In genomic region chr6:118179316-118180084, GRCm38 (mm10) we compare ENCODE assay signal across 8 mouse cellular contexts. TPM values are rescaled to one million over a fixed set of nuclear protein-coding genes. Genes with fewer than 3 reads are reported as not detected.
A peak's percentile ranks its signal among the peaks of the same experiment; 100 is the strongest.
DNase-seq lines count a peak whose midpoint lies in the region; ATAC-seq and TF ChIP-seq lines count a peak whose summit lies in the region.

No protein-coding gene starts in this region.

- peak; percentile 71 for DNase-seq in c-Kit-positive CD71-negative TER-119-negative erythroid progenitor cells, embryonic 14.5 days (ENCODE audit: low read depth)
- peak; percentile 84 for DNase-seq in forebrain, embryonic 11.5 days (ENCODE audit: low spot score)
- peak; percentile 83 for DNase-seq in kidney, postnatal 14 days
- peak; percentile 68 for DNase-seq in neural tube, embryonic 10.5 days (ENCODE audit: extremely low spot score, low spot score)

- no peaks in the 10 kb centered on the region for H3K9me3 ChIP-seq in E14TG2a.4 (ENCODE audit: low read length)
- no peaks in the 10 kb centered on the region for H3K9me3 ChIP-seq in forebrain, embryonic 11.5 days (ENCODE audit: control insufficient read depth, low read length)
- no peaks in the 10 kb centered on the region for H3K9me3 ChIP-seq in heart, embryonic 16.5 days (replicated peaks; ENCODE audit: control insufficient read depth, low read length)
- H3K9me3 ChIP-seq in liver, embryonic 12.5 days (replicated peaks) = no peaks in the 10 kb centered on the region
- H3K9me3 ChIP-seq in stomach, embryonic 14.5 days (ENCODE audit: control insufficient read depth, low read depth, low read length) = no peaks in the 10 kb centered on the region

- peak; percentile 85 for ATAC-seq in forebrain, embryonic 11.5 days (replicated peaks; ENCODE audit: low FRiP score)
- peak; percentile 80; the same call in 1 of the 2 replicates for ATAC-seq in heart, embryonic 16.5 days (replicated peaks; ENCODE audit: extremely low read depth, insufficient read depth, low FRiP score)
- ATAC-seq in liver, embryonic 12.5 days = peak; percentile 67
- peak; percentile 74 for ATAC-seq in stomach, embryonic 14.5 days (ENCODE audit: insufficient number of reproducible peaks, insufficient read depth, low FRiP score, low read depth)

- H3K4me1 ChIP-seq in E14TG2a.4 (replicated peaks; ENCODE audit: low read depth, low read length) = peaks cover 11% of the 10 kb centered on the region; the same call in 1 of the 2 replicates
- H3K4me1 ChIP-seq in forebrain, embryonic 11.5 days (replicated peaks; ENCODE audit: control insufficient read depth, insufficient read depth, low read length) = no peaks in the 10 kb centered on the region
- H3K4me1 ChIP-seq in heart, embryonic 16.5 days (ENCODE audit: control insufficient read depth, insufficient read depth, low read length) = peaks cover 3% of the 10 kb centered on the region; the same call in 1 of the 2 replicates
- H3K4me1 ChIP-seq in liver, embryonic 12.5 days = no peaks in the 10 kb centered on the region
- no peaks in the 10 kb centered on the region; the same call in 1 of the 2 replicates for H3K4me1 ChIP-seq in stomach, embryonic 14.5 days (ENCODE audit: control insufficient read depth, insufficient read depth, low read length)

- 61% methylated on average over 13 of the region's 13 CpGs for WGBS in forebrain, embryonic 11.5 days
- WGBS in heart, embryonic 16.5 days = 53% methylated on average over 13 of the region's 13 CpGs
- 55% methylated on average over 13 of the region's 13 CpGs for WGBS in liver, embryonic 12.5 days (ENCODE audit: insufficient replicate concordance)
- WGBS in stomach, embryonic 14.5 days = 62% methylated on average over 13 of the region's 13 CpGs

- no peak overlapping the region for H3K27ac ChIP-seq in forebrain, embryonic 11.5 days (ENCODE audit: low read depth, low read length)
- no peak overlapping the region for H3K27ac ChIP-seq in heart, embryonic 16.5 days (ENCODE audit: low read length)
- no peak overlapping the region for H3K27ac ChIP-seq in liver, embryonic 12.5 days
- no peak overlapping the region for H3K27ac ChIP-seq in stomach, embryonic 14.5 days (ENCODE audit: low read length)

- no peak overlapping the region for H3K9ac ChIP-seq in forebrain, embryonic 11.5 days (ENCODE audit: low read length)
- no peak overlapping the region for H3K9ac ChIP-seq in heart, embryonic 16.5 days (ENCODE audit: low read length)
- H3K9ac ChIP-seq in liver, embryonic 12.5 days = no peak overlapping the region
- H3K9ac ChIP-seq in stomach, embryonic 14.5 days (replicated peaks; ENCODE audit: low read depth, low read length) = no peak overlapping the region

- H3K36me3 ChIP-seq in E14TG2a.4 (ENCODE audit: insufficient read depth, low read length) = no peaks in the 10 kb centered on the region
- H3K36me3 ChIP-seq in forebrain, embryonic 11.5 days (ENCODE audit: control insufficient read depth, insufficient read depth, low read length) = no peaks in the 10 kb centered on the region
- no peaks in the 10 kb centered on the region for H3K36me3 ChIP-seq in heart, embryonic 16.5 days (ENCODE audit: control insufficient read depth, insufficient read depth)
- H3K36me3 ChIP-seq in liver, embryonic 12.5 days = no peaks in the 10 kb centered on the region
- no peaks in the 10 kb centered on the region for H3K36me3 ChIP-seq in stomach, embryonic 14.5 days (ENCODE audit: control insufficient read depth, insufficient read depth, low read length)

- no peak overlapping the region for H3K4me2 ChIP-seq in forebrain, embryonic 11.5 days (ENCODE audit: low read depth, low read length, severe bottlenecking)
- H3K4me2 ChIP-seq in heart, embryonic 16.5 days (ENCODE audit: low read depth, low read length) = no peak overlapping the region
- H3K4me2 ChIP-seq in liver, embryonic 12.5 days = no peak overlapping the region
- no peak overlapping the region for H3K4me2 ChIP-seq in stomach, embryonic 14.5 days (replicated peaks; ENCODE audit: low read depth, low read length)

- H3K4me3 ChIP-seq in E14TG2a.4 (replicated peaks; ENCODE audit: low read length) = no peak overlapping the region
- H3K4me3 ChIP-seq in forebrain, embryonic 11.5 days (ENCODE audit: low read depth, low read length) = no peak overlapping the region
- no peak overlapping the region for H3K4me3 ChIP-seq in heart, embryonic 16.5 days (ENCODE audit: low read length)
- no peak overlapping the region for H3K4me3 ChIP-seq in liver, embryonic 12.5 days
- no peak overlapping the region for H3K4me3 ChIP-seq in stomach, embryonic 14.5 days (ENCODE audit: low read depth, low read length)

- peak; percentile 98 for TF ChIP-seq CTCF in E14TG2a.4 (conservative IDR thresholded peaks at IDR 0.05; ENCODE audit: low read length)

- H3K27me3 ChIP-seq in E14TG2a.4 (ENCODE audit: insufficient read depth, low read length) = peaks cover 32% of the 10 kb centered on the region
- H3K27me3 ChIP-seq in forebrain, embryonic 11.5 days (ENCODE audit: control insufficient read depth, insufficient read depth, low read length) = no peaks in the 10 kb centered on the region
- H3K27me3 ChIP-seq in heart, embryonic 16.5 days (ENCODE audit: control insufficient read depth, insufficient read depth, low read length) = 0 out of 2 replicates have a peak, but pooled peaks cover 4% of the 10 kb centered on the region
- H3K27me3 ChIP-seq in liver, embryonic 12.5 days (replicated peaks) = 0 out of 2 replicates have a peak, but pooled peaks cover 3% of the 10 kb centered on the region
- no peaks in the 10 kb centered on the region for H3K27me3 ChIP-seq in stomach, embryonic 14.5 days (ENCODE audit: control insufficient read depth, insufficient read depth, low read length)

RNA-seq across cellular contexts. Expression of gene Ret, which starts 18.0 kb away (rescaled TPM):
- 0.39 and 0.43 TPM in 2 replicates for polyA plus RNA-seq in forebrain, embryonic 11.5 days (2014; fragmentation: Nextera tagmentation; extraction: Ambion mirVana)
- polyA plus RNA-seq in heart, embryonic 16.5 days (2015; fragmentation: Nextera tagmentation; extraction: Ambion mirVana) = 0.34 and 0.36 TPM in 2 replicates
- polyA plus RNA-seq in liver, embryonic 12.5 days (2016; fragmentation: Nextera tagmentation; extraction: Ambion mirVana) = 0.45 TPM in 1 of 2 replicates, not detected in the other
- 15.0 and 16.0 TPM in 2 replicates for polyA plus RNA-seq in stomach, embryonic 14.5 days (2014; fragmentation: Nextera tagmentation; extraction: Ambion mirVana)

RNA-seq across cellular contexts. Expression of gene Csgalnact2, which starts 40.6 kb away (rescaled TPM):
- polyA plus RNA-seq in forebrain, embryonic 11.5 days (2014; fragmentation: Nextera tagmentation; extraction: Ambion mirVana) = 8.1 and 9.3 TPM in 2 replicates
- 9.7 and 12.1 TPM in 2 replicates for polyA plus RNA-seq in heart, embryonic 16.5 days (2015; fragmentation: Nextera tagmentation; extraction: Ambion mirVana)
- 9.4 and 9.6 TPM in 2 replicates for polyA plus RNA-seq in liver, embryonic 12.5 days (2016; fragmentation: Nextera tagmentation; extraction: Ambion mirVana)
- 15.1 and 18.5 TPM in 2 replicates for polyA plus RNA-seq in stomach, embryonic 14.5 days (2014; fragmentation: Nextera tagmentation; extraction: Ambion mirVana)

Comparison
In these comparisons a context has a peak if more than half of its experiments do, and no peak if none do; other contexts are left out.
1. RNA of gene Ret, which starts 18.0 kb away (polyA plus RNA-seq): 15.0 to 16.0 TPM in stomach, embryonic 14.5 days; 0.45 TPM in liver, embryonic 12.5 days, 0.39 to 0.43 TPM in forebrain, embryonic 11.5 days and 0.34 to 0.36 TPM in heart, embryonic 16.5 days; every median in the first group is over 10 times any median in the second.
2. Peak in every context shown above with its lines, with median percentiles within 50 percentile points of each other: DNase-seq and ATAC-seq.